Mouse (Mus musculus) megakaryocyte, embryonic 14.5 days (primary cell): ENCODE results near the gene BC051142. TPM values are rescaled to one million over a fixed set of nuclear protein-coding genes. Genes with fewer than 3 reads are reported as not detected.

Source experiments
- H3K27me3 ChIP-seq: replicated peaks from 2 replicates; pipeline ENCODE3; 2012; ENCODE audit warnings: inconsistent platforms
- H3K36me3 ChIP-seq: replicated peaks from 2 replicates; pipeline ENCODE3; 2012; ENCODE audit warnings: low read length, inconsistent platforms, mixed read lengths
- H3K4me1 ChIP-seq: 2 replicates; pipeline ENCODE4 v1.6.1; 2012; ENCODE audit warnings: inconsistent platforms
- H3K4me3 ChIP-seq: replicated peaks from 2 replicates; pipeline ENCODE3; 2012; ENCODE audit warnings: moderate library complexity, mild to moderate bottlenecking, inconsistent platforms
- H3K9me3 ChIP-seq: 2 replicates; pipeline ENCODE4 v1.6.1; 2012; ENCODE audit warnings: inconsistent platforms
- FLI1 ChIP-seq: IDR thresholded peaks from 2 replicates; pipeline ENCODE4 v1.6.1; 2012; ENCODE audit warnings: low read length, inconsistent platforms, mixed read lengths
- GATA1 ChIP-seq: IDR thresholded peaks from 3 replicates; pipeline ENCODE4 v1.6.1; 2012; ENCODE audit warnings: mixed read lengths, low read length, inconsistent platforms, borderline replicate concordance
- polyA plus RNA-seq: library from polyadenylated mRNA; stranded (reverse); fragments of >175 nt; gene quantifications from 2 replicates; pipeline ENCODE4 v1.2.3, GENCODE M21; 2012; ENCODE audit warnings: low replicate concordance; ENCODE audit not compliant: insufficient read depth

Gene BC051142
- not detected in 2 replicates for polyA plus RNA-seq

DNA sequence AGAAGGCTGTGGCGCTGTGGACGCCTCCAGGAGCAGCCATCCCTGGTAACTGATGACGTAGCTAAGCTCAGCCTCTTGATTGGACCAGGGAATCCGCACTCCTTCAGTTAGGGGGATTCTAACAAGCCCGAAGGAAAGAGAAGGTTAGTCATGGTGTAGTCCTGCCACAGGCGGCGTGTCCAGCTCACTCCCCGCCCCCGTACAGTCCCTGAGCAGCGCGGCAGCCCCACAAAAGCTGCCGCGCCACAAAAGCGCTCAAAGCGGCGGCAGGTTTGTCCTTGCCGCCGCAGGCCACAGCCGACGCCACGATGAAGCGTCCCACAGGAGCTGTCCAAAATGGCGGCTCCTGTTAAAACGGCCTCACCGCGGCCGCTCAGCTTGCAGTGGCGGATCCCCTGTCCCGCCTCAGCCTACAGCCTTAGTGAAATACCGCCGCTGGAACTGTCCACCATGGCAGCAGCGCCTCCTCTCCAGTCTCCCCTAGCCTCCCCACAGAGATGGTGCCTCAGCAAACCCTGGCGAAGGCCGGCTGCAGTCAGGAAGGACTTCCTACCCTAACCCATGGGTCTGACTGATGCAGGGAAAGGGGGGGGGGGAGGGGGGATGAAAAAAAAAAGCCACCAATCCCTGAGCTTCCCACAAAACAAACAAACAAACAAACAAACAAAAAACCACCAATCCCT lies at the start of gene BC051142:
Gene BC051142 (plus strand): TSS at position 110 of the 683 bp plus-strand sequence.
- peaks cover 15% of the 10 kb centered on the region for H3K9me3 ChIP-seq
- H3K4me1 ChIP-seq: peaks cover 23% of the 10 kb centered on the region
- TF ChIP-seq GATA1: no peak
- no peak for TF ChIP-seq FLI1
- H3K36me3 ChIP-seq: no peaks in the 10 kb centered on the region
- H3K4me3 ChIP-seq: peak within 1 kb of the TSS; percentile 90
- H3K27me3 ChIP-seq: peaks cover 44% of the 10 kb centered on the region

DNA sequence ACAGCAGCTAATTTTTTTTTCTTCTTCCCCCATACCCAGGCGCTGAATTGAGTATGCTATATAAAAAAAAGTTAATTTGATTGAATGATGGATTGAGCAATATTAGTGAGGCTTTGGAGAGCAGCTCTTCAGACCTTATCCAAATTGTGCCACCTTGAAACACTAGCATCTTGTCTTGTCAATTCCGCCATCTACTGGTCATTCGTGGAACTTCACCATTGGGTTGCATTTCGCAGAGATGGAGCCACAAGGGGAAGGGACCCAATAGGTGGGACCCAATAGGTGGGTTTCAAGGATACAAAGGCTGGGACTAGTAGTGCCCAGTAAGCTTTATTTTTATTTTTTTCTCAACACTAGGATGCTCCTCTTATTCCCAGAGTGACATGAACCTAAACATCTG lies 49.2 kb upstream of the BC051142 start:
- Histone ChIP-seq H3K9me3 (peaks cover 8% of the 10 kb centered on the region), H3K4me3 (no peak overlapping the region), H3K27me3 (peaks cover 20% of the 10 kb centered on the region), H3K36me3 (no peaks in the 10 kb centered on the region), H3K4me1 (peaks cover 39% of the 10 kb centered on the region)
- TF ChIP-seq FLI1 (no peak), GATA1 (no peak)

DNA sequence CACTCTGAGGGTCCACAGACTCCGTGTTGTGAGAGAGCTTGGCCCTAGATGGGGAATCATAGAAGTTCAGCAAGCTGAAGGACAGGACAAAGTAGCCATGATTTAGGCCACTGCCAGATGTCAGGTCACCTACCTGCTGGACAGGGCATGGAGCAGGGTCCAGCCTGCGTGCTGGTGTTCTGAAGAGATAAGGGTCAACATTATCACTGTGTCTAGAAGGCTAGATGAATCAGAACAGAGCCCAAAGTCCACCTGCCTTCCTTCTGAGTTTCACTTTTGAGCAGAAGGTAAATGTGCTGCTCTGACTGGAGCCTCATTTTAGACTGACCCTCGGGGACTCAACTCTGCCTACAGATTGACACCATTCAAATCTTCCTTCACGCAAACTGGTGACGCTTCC lies 44.1 kb upstream of the BC051142 start, which contains the start of gene Btnl2:
Gene Btnl2 (plus strand): TSS at position 284 of the 400 bp plus-strand sequence.
- H3K27me3 ChIP-seq: peaks cover 31% of the 10 kb centered on the region
- TF ChIP-seq GATA1 (no peak), FLI1 (no peak)
- H3K9me3 ChIP-seq: peaks cover 8% of the 10 kb centered on the region
- no peaks in the 10 kb centered on the region for H3K36me3 ChIP-seq
- no peak within 1 kb of the TSS for H3K4me3 ChIP-seq
- peaks cover 17% of the 10 kb centered on the region for H3K4me1 ChIP-seq

DNA sequence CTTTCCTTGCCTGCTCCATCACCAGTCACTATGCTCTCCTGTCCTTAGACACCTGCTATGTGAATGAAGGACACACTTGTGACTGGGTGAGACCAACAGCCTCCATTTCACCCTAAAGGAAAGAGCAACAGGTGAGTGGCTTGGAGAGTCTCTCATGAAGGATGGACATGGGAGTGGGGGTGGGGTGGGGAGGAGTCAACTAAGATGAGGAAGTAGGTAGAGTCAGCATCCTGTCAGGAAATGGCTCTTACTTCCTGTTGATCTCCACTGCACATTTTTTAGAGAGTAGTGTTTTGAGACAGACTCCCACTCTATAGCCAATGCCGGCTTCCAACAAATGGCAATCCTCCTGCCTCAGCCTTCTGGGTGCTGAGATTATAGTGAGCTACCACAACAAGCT lies 43.7 kb upstream of the BC051142 start:
- peaks cover 32% of the 10 kb centered on the region for H3K27me3 ChIP-seq
- no peak for TF ChIP-seq FLI1
- no peak for TF ChIP-seq GATA1
- no peaks in the 10 kb centered on the region for H3K36me3 ChIP-seq
- H3K4me3 ChIP-seq: no peak overlapping the region
- H3K9me3 ChIP-seq: peaks cover 8% of the 10 kb centered on the region
- peaks cover 17% of the 10 kb centered on the region for H3K4me1 ChIP-seq

DNA sequence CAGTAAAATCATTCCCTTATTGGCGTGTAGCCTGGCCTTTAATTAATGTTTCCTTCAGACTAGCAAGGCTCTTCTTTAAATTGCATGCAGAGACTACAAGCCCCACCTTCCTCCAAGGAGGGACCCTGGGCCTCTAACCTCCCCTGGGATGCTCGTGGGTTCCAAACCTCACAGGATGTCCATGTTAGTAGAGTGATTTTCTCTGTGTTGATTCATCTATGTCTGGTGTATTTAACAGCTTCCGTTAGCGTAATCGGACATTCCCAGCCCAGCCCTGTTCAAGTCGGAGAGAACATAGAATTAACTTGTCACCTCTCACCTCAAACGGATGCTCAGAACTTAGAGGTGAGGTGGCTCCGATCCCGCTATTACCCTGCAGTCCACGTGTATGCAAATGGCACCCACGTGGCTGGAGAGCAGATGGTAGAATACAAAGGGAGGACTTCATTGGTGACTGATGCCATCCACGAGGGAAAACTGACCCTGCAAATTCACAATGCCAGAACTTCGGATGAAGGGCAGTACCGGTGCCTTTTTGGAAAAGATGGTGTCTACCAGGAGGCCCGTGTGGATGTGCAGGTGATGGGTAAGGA lies 35.6 kb upstream of the BC051142 start:
- TF ChIP-seq FLI1 (no peak), GATA1 (no peak)
- Histone ChIP-seq H3K27me3 (peaks cover 18% of the 10 kb centered on the region), H3K36me3 (no peaks in the 10 kb centered on the region), H3K4me1 (0 out of 2 replicates have a peak, but pooled peaks cover 7% of the 10 kb centered on the region), H3K9me3 (no peaks in the 10 kb centered on the region), H3K4me3 (no peak overlapping the region)

DNA sequence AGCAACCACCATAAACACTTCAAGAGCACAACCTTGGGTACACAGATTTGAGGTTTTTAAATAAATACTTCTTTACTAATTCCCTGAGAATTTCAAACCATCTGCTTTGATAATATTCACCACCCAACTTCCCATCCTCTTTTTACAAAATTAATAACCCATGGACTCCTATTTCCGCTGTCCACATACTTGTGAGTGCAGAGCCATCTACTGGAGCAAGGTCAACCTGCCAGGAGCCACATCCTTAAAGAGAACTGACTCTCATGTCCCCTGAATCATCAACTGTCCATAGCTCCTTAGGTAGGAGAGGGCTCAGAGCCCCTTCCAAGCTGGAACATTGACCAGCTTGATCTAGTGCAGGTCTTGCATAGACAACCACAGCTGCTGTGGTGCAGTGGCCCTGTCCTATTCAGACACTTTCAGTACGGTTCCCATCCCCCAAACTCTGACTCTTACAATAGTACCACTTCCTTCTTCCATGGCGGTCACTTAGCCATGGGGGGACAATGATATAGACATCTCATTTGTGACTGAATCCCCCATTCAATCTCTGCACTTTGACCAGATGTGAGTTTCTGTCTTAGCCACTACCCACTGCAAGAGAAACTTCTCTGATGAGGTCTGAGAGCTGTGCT lies 34.8 kb upstream of the BC051142 start:
- H3K9me3 ChIP-seq: no peaks in the 10 kb centered on the region
- H3K27me3 ChIP-seq: peaks cover 19% of the 10 kb centered on the region
- no peaks in the 10 kb centered on the region for H3K36me3 ChIP-seq
- no peak for TF ChIP-seq FLI1
- no peak for TF ChIP-seq GATA1
- peaks cover 12% of the 10 kb centered on the region for H3K4me1 ChIP-seq
- H3K4me3 ChIP-seq: no peak overlapping the region

DNA sequence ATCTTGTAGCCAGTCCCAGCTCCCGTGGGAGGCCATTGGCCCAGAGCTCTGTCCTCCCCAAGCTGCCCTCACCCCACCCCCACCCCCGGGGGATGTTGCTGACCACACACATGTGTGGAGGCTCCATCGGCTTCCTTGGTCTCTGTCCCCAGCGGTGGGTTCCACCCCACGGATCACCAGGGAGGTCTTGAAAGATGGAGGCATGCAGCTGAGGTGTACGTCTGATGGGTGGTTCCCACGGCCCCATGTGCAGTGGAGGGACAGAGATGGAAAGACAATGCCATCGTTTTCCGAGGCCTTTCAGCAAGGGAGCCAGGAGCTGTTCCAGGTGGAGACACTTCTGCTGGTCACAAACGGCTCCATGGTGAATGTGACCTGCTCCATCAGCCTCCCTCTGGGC lies 33.6 kb upstream of the BC051142 start:
- TF ChIP-seq GATA1 (no peak), FLI1 (no peak)
- Histone ChIP-seq H3K4me3 (no peak overlapping the region), H3K4me1 (peaks cover 13% of the 10 kb centered on the region), H3K9me3 (no peaks in the 10 kb centered on the region), H3K27me3 (peaks cover 13% of the 10 kb centered on the region), H3K36me3 (no peaks in the 10 kb centered on the region)

DNA sequence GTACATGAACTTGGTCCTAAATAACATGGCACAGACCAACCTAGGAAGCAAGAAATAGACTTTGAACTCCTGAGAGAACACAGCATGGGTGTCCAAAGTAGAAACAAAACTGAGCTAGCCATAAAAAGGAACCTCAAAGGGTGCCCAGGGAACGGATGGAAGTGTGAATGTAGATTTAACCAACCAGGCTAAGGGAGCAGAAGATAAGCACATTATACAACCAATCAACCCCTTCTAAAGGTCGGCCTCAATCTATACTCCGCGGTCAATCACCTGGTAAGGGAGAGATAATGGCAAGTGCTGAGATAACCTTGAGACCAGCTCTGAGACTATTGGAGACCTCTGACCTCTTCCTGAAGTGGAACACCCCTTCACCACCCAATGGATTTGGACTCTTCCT lies 28.1 kb upstream of the BC051142 start:
- no peak for TF ChIP-seq GATA1
- no peak for TF ChIP-seq FLI1
- no peaks in the 10 kb centered on the region for H3K36me3 ChIP-seq
- H3K4me3 ChIP-seq: no peak overlapping the region
- no peaks in the 10 kb centered on the region for H3K9me3 ChIP-seq
- H3K27me3 ChIP-seq: peaks cover 24% of the 10 kb centered on the region
- peaks cover 7% of the 10 kb centered on the region for H3K4me1 ChIP-seq

DNA sequence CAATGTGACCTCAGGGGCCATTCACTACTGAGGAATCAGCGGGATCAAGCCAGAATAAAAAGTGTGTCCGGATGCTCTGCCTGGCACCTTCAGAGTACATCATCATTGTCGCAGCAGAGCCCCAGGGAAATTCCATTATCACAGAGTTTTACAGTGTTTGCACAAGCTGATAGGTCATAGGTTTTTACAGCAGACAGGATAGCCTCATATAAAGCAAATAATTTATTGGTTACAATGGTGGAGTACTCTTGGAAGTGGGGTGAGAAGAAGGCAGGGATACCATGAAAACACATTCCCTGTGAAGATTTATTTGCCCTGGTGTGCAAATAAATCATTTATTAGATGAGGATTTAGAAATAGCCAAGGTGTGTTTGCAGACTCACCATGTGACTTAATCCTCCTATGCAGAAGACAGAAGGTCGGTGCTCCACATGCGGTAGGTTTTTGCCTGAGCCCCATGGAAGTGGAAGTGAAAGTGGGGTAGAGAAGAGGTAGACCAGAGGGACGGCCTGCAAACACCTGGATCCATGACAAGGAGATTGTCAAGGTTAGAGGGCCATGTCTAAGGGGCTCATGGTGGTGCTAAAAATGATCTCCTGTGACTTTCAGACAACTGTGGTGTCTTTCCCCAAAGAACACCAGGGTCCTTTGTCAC lies 25.4 kb upstream of the BC051142 start:
- TF ChIP-seq GATA1 (no peak), FLI1 (no peak)
- Histone ChIP-seq H3K36me3 (no peaks in the 10 kb centered on the region), H3K9me3 (0 out of 2 replicates have a peak, but pooled peaks cover 3% of the 10 kb centered on the region), H3K4me3 (no peak overlapping the region), H3K27me3 (peaks cover 25% of the 10 kb centered on the region), H3K4me1 (peaks cover 7% of the 10 kb centered on the region)

DNA sequence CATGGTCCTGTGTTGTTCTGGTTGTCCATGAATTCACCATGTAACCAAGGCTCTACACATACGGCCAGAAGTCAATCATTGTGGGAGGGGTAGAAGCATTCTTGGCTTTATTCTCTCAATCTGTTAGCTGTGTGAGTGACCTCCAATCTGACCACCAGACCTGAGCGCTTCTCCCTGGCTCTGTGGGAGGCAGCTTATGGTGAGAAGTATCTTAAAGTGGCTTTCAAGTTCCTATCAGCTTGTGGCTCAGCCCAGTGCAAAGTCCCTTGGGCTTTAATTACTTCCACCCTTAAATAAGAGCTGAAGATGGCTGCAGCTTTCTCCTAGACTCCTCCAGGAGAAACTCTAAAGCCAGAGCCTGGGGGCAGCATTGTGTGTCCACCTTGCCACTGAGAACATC lies 21.8 kb upstream of the BC051142 start, which contains the start of gene Btnl1:
Gene Btnl1 (plus strand): TSS at position 286 of the 400 bp plus-strand sequence.
- Histone ChIP-seq H3K4me1 (peaks cover 3% of the 10 kb centered on the region; the same call in 1 of the 2 replicates), H3K27me3 (peaks cover 38% of the 10 kb centered on the region), H3K36me3 (no peaks in the 10 kb centered on the region), H3K9me3 (0 out of 2 replicates have a peak, but pooled peaks cover 3% of the 10 kb centered on the region), H3K4me3 (no peak within 1 kb of the TSS)
- TF ChIP-seq FLI1: no peak
- no peak for TF ChIP-seq GATA1
